Mouse (Mus musculus) c-Kit-positive CD71-positive TER-119-positive erythroid progenitor cells, embryonic 14.5 days (primary cell): ENCODE results near the gene C1qb.
A peak's percentile ranks its signal among the peaks of the same experiment; 100 is the strongest.

Source experiments
- DNase-seq: peaks from one replicate; pipeline ENCODE4 v3.0.0-alpha.2; 2013; ENCODE audit warnings: low spot score

C1qb gene

GRCm38 (mm10) chr4:136886101-136886500 lies at the start of gene C1qb:
Gene C1qb (minus strand): TSS chr4:136886187.
- no peak for DNase-seq

- peak; percentile 53 for DNase-seq
These were observed 49.0 kb upstream of the C1qb start for GRCm38 (mm10) chr4:136934746-136935613.

- peak; percentile 95 for DNase-seq
These were observed 44.5 kb upstream of the C1qb start for GRCm38 (mm10) chr4:136930474-136930873.

- DNase-seq, result peak; percentile 78
These were observed 42.9 kb upstream of the C1qb start for GRCm38 (mm10) chr4:136928928-136929327.

GRCm38 (mm10) chr4:136925804-136926203 lies 39.8 kb upstream of the C1qb start:
- no peak for DNase-seq

GRCm38 (mm10) chr4:136924529-136924928 lies 38.5 kb upstream of the C1qb start:
- no peak for DNase-seq

GRCm38 (mm10) chr4:136919526-136919925 lies 33.5 kb upstream of the C1qb start:
- DNase-seq, result no peak

- DNase-seq, result no peak
These were observed 32.8 kb upstream of the C1qb start for GRCm38 (mm10) chr4:136918834-136919233.

GRCm38 (mm10) chr4:136917165-136917524 lies 31.2 kb upstream of the C1qb start:
- no peak for DNase-seq

GRCm38 (mm10) chr4:136916359-136917164 lies 30.6 kb upstream of the C1qb start:
- no peak for DNase-seq

GRCm38 (mm10) chr4:136912841-136913240 lies 26.9 kb upstream of the C1qb start:
- no peak for DNase-seq

GRCm38 (mm10) chr4:136911804-136912203 lies 25.8 kb upstream of the C1qb start:
- DNase-seq, result no peak

- no peak for DNase-seq
These were observed 25.2 kb upstream of the C1qb start for GRCm38 (mm10) chr4:136911211-136911646.

GRCm38 (mm10) chr4:136907809-136908208 lies 21.8 kb upstream of the C1qb start:
- no peak for DNase-seq

- peak; percentile 56 for DNase-seq
These were observed 21.0 kb upstream of the C1qb start for GRCm38 (mm10) chr4:136907033-136907432.

- no peak for DNase-seq
These were observed 19.0 kb upstream of the C1qb start for GRCm38 (mm10) chr4:136904767-136905539.

GRCm38 (mm10) chr4:136899154-136899553 lies 13.2 kb upstream of the C1qb start:
- DNase-seq, result no peak

GRCm38 (mm10) chr4:136898637-136899036 lies 12.7 kb upstream of the C1qb start, which contains the start of gene C1qa:
Gene C1qa (minus strand): TSS chr4:136898803.
- DNase-seq, result no peak

GRCm38 (mm10) chr4:136898084-136898598 lies 12.2 kb upstream of the C1qb start:
- no peak for DNase-seq

- no peak for DNase-seq
These were observed 10.5 kb upstream of the C1qb start for GRCm38 (mm10) chr4:136896461-136896860.

- no peak for DNase-seq
These were observed 9.9 kb upstream of the C1qb start for GRCm38 (mm10) chr4:136895861-136896260.

GRCm38 (mm10) chr4:136894821-136895220 lies 8.8 kb upstream of the C1qb start:
- DNase-seq, result no peak
